Mouse (Mus musculus): ENCODE measurements at regions not wholly inside any gene's neighbourhood (a gene's known extent, or its start where the extent isn't known, plus 50 kb on each side); places are given as distances from the start of the nearest gene placed in this dataset.

DNA sequence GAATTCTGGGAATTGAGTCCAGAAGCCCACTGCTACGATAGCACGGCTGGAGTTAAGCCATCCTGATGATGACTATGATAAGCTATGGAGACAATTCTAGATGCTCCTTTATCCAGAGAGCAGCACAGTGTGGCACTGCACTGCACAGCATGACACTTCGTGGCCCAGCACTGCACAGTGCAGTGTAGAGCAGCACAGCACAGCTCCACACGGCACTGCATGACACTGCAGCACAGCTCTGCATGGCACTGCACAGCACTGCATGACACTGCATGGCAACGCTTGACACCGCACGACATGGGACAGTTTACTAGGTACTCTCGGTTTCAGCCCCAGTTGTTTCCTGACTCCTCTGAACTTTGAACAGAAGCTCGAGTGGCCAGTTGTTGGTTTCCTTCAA is 523.1 kb downstream of the Etnk1 start:
- no peak for ATAC-seq (replicated peaks)

DNA sequence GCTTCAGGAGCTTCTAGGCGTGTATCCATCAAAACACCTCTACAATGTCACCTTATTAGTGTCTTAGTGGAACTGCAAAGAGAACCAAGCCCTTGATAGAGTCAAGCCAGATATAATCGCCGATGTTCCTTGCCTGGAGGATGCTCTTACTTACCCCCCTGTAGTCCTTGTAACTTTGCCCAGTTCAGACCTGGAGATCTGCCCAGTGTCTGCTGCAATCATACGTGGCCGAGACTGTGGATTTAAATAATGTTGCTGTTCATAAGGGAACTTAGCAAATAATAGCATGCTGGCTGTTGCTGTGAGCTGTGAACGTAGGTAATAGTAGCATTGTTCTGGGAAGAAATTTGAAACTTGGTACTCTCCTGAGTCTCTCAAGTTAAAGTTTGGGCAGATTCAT is 523.8 kb downstream of the Etnk1 start:
- H3K9me3 ChIP-seq: no peaks in the 10 kb centered on the region
- H3K27me3 ChIP-seq (replicated peaks): no peaks in the 10 kb centered on the region
- H3K4me1 ChIP-seq: no peaks in the 10 kb centered on the region
- 77% methylated on average over 6 of the region's 6 CpGs for WGBS
- H3K4me2 ChIP-seq: no peak overlapping the region
- ATAC-seq (replicated peaks): no peak
- no peak overlapping the region for H3K27ac ChIP-seq
- no peak overlapping the region for H3K4me3 ChIP-seq
- H3K9ac ChIP-seq: no peak overlapping the region
- no peaks in the 10 kb centered on the region for H3K36me3 ChIP-seq (replicated peaks)

More for the DNA sequence above, 523.1 kb downstream of the Etnk1 start:
- H3K9me3 ChIP-seq: no peaks in the 10 kb centered on the region
- no peak overlapping the region for H3K27ac ChIP-seq
- WGBS: 91% methylated on average over 9 of the region's 9 CpGs
- H3K4me2 ChIP-seq: no peak overlapping the region
- H3K27me3 ChIP-seq (replicated peaks): no peaks in the 10 kb centered on the region
- no peaks in the 10 kb centered on the region for H3K36me3 ChIP-seq (replicated peaks)
- H3K9ac ChIP-seq: no peak overlapping the region
- no peak overlapping the region for H3K4me3 ChIP-seq
- H3K4me1 ChIP-seq: no peaks in the 10 kb centered on the region

DNA sequence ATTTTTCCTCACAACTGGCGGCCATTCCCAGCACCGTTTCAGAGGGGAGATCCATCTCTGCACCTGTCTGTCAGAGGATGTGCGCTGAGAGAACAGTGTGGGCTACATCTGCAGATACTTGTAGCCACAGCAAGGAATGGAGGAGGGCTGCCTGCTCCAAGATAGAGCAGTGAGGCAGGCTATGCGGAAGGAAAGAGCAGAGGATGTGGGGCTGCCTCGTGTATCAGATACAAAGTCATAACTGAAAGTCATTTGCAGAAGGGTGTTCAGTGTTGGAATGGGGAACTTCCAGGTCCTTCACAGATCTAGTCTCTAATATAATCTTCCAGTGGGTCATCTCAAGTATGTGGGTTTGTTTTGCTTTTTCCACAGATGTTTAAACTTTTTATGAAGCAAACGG is 531.0 kb downstream of the Etnk1 start:
- Histone ChIP-seq H3K27me3 (replicated peaks) (no peaks in the 10 kb centered on the region), H3K4me3 (no peak overlapping the region), H3K27ac (no peak overlapping the region), H3K9ac (no peak overlapping the region), H3K4me1 (no peaks in the 10 kb centered on the region), H3K9me3 (no peaks in the 10 kb centered on the region), H3K36me3 (replicated peaks) (no peaks in the 10 kb centered on the region), H3K4me2 (no peak overlapping the region)
- no peak for ATAC-seq (replicated peaks)
- WGBS: 73% methylated on average over 6 of the region's 6 CpGs

DNA sequence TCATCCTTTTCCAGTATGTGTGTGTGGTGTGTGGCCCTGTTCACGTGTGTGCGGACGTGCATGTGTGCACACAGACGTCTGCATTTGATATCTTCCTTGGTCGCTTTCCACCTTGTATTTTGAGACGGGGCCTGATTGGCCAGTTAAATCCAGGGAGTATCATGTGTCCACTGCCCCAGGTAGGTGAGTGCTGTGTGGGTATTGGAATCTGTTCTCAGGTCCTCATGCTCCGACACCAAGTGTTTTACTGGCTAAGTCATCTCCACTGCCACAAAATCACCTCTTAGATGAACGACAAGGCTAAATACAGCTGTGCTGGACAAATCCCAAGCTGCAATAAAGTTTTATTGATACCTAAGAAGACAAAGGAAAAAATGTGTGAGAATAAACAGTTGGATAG is 537.0 kb downstream of the Etnk1 start:
- no peaks in the 10 kb centered on the region for H3K4me1 ChIP-seq
- no peak overlapping the region for H3K27ac ChIP-seq
- H3K36me3 ChIP-seq (replicated peaks): no peaks in the 10 kb centered on the region
- H3K4me3 ChIP-seq: no peak overlapping the region
- H3K9me3 ChIP-seq: no peaks in the 10 kb centered on the region
- H3K27me3 ChIP-seq (replicated peaks): no peaks in the 10 kb centered on the region
- ATAC-seq (replicated peaks): no peak
- H3K4me2 ChIP-seq: no peak overlapping the region
- 91% methylated on average over 8 of the region's 8 CpGs for WGBS
- no peak overlapping the region for H3K9ac ChIP-seq

DNA sequence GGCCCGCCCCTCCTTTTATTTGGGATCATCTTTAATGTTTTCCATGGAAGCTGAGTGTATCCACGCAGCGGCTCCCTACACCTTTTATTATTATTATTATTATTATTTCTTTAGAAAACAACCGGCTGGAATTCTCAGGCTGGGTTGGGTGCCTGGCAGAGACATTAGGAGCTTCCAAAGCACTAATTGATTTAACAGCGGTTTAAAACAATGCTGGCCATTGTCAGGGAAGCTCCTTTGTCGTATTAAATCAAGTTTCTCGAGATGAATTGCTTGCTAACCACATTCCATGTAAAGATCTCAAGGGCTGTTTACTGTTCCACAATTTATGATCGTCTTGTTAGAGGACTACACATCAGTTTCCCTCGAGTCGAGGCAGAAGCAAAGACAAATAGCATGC is 539.4 kb downstream of the Etnk1 start:
- ATAC-seq (replicated peaks): no peak
- no peaks in the 10 kb centered on the region for H3K27me3 ChIP-seq (replicated peaks)

DNA sequence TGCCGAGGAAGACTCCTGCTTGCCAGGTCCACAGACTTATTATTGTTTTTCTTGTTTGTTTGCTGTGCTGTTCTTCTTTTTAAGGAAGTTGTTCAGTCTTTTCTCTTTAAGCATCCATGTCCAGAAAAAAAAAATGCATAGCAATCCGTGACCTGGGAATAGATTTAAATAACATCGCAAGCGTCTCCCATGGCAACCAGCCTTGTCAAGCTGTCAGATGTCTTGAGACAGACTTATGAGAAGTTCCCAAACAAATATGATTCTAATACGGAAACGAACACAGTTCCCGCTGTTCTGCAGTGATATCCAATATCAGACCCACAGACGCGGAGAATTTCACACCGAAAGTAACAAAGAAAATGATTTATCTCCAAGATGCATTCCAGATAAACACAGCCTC is 547.4 kb downstream of the Etnk1 start:
- 38% methylated on average over 10 of the region's 10 CpGs for WGBS
- Histone ChIP-seq H3K36me3 (replicated peaks) (no peaks in the 10 kb centered on the region), H3K9ac (no peak overlapping the region), H3K4me3 (no peak overlapping the region), H3K4me1 (peaks cover 11% of the 10 kb centered on the region), H3K9me3 (no peaks in the 10 kb centered on the region), H3K4me2 (no peak overlapping the region), H3K27ac (no peak overlapping the region), H3K27me3 (replicated peaks) (no peaks in the 10 kb centered on the region)
- no peak for ATAC-seq (replicated peaks)

More for the DNA sequence above, 539.4 kb downstream of the Etnk1 start:
- no peak overlapping the region for H3K27ac ChIP-seq
- no peak overlapping the region for H3K9ac ChIP-seq
- H3K4me1 ChIP-seq: no peaks in the 10 kb centered on the region
- 64% methylated on average over 10 of the region's 10 CpGs for WGBS
- H3K4me3 ChIP-seq: no peak overlapping the region
- H3K4me2 ChIP-seq: no peak overlapping the region
- no peaks in the 10 kb centered on the region for H3K36me3 ChIP-seq (replicated peaks)
- H3K9me3 ChIP-seq: no peaks in the 10 kb centered on the region

DNA sequence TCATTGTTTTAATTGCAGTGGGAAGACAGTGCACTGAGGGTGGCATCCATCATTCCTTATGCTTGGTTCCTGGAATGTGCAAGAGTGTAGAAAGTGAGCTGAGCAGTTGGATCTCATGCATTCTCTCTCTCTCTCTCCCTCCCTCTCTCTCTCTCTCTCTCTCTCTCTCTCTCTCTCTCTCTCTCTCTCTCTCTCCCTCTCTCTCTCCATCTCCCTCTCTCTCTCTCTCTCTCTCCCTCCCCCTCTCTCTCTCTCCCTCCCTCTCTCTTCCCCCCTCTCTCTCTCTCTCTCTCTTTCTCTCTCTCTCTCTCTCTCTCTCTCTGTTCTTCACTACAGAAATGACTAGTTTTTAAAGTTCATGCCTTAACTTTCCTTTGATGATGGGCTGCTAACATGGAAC is 583.1 kb downstream of the Etnk1 start:
- Histone ChIP-seq H3K36me3 (replicated peaks) (no peaks in the 10 kb centered on the region), H3K27ac (no peak overlapping the region), H3K4me2 (no peak overlapping the region), H3K27me3 (replicated peaks) (no peaks in the 10 kb centered on the region), H3K9me3 (no peaks in the 10 kb centered on the region), H3K4me3 (no peak overlapping the region), H3K9ac (no peak overlapping the region), H3K4me1 (no peaks in the 10 kb centered on the region)
- no peak for ATAC-seq (replicated peaks)

DNA sequence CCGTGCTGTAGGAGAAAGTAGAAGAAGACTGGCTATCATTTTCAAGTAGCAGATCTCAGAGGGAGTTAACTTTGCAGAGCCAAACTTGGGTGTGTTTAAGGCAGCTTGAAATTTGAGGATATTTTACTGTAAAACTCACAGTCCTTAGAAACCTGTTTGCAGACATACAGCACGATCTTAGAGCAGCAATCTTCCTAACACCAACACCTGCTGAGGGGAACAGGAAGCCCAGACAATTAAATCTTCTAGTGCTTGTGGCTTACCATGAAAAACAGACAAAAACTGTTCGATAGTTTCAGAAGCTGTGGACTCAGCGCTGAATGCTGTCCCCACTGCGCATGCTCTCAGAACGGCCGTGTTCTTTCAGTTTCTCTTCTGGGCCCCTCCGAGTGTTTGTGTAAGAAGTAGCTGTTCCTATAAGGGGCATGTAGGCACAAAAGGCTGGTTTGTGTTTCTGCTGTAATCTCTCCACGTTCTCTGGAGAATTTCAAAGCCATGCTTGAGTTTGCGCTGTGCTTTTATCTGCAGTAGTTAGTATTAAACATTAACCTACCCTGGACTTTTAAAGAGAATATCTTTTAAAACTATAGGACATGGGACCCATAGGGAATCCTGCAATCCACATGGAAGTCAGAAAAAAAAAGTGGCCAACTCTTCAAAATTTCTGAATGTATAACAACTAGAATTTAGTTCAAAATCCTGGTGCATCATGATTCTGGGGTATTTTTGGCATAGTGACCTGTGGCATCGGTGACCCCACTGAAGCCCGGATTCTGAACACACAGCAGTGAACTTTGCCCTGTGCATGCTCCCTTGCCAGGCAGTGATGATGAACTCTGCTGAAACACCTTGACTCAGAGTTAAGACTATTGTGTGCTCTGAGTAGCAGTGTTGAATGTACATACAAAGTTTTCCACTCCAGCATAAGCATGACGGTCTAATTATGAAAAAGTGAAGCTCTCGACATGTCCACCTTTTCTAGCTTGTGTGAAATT is 584.4 kb downstream of the Etnk1 start:
- WGBS: 74% methylated on average over 14 of the region's 14 CpGs
- Histone ChIP-seq H3K27me3 (replicated peaks) (no peaks in the 10 kb centered on the region), H3K9me3 (no peaks in the 10 kb centered on the region)

DNA sequence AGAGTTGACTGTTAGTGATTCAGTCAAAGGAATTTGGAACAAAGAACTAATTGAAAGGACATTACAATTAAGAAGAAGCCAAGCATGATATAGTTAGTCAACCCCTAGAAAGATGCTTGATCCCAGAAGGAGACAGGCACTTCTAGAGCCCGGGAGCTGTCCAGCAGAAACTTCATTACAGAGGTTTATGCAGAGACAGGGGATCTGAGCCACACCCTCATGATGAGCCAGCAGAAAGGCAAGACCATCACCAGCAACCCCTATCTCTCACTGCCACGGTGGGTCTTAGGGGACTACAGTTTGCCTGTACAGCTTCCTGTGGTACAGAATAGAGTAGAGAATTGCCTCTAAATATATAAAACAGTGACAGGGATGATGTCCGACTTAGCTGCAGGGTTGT is 590.4 kb downstream of the Etnk1 start:
- WGBS: 82% methylated on average over 3 of the region's 3 CpGs

More for the DNA sequence above, 584.4 kb downstream of the Etnk1 start:
- ATAC-seq (replicated peaks): no peak
- Histone ChIP-seq H3K4me3 (no peak overlapping the region), H3K27ac (no peak overlapping the region), H3K4me1 (no peaks in the 10 kb centered on the region), H3K4me2 (no peak overlapping the region), H3K9ac (no peak overlapping the region), H3K36me3 (replicated peaks) (no peaks in the 10 kb centered on the region)

DNA sequence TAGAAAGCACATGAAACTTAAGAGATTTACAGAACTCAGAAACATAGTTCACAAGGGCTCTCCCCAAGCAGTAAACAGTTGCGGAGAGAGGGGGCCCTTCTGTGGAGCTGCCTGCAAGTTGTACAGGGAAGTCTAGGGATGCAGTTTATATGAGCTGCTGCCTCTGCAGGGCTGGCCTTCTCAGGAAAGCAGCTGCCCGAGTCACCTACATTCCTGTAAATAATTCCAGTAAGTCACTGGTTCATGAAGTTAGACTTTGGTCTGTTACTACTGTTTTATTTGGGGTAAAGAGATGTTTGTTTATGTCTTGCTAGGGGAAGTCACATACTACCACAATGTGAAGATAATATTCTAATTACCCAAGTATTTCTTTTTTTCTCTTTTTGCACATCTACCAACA is 601.1 kb downstream of the Etnk1 start:
- Histone ChIP-seq H3K27ac (no peak overlapping the region), H3K9ac (no peak overlapping the region), H3K4me3 (no peak overlapping the region), H3K4me2 (no peak overlapping the region), H3K27me3 (replicated peaks) (no peaks in the 10 kb centered on the region), H3K4me1 (no peaks in the 10 kb centered on the region), H3K36me3 (replicated peaks) (no peaks in the 10 kb centered on the region), H3K9me3 (no peaks in the 10 kb centered on the region; the same call in 1 of the 2 replicates)
- WGBS: 87% methylated on average over 2 of the region's 2 CpGs
- ATAC-seq (replicated peaks): no peak

More for the DNA sequence above, 590.4 kb downstream of the Etnk1 start:
- Histone ChIP-seq H3K9ac (no peak overlapping the region), H3K4me2 (no peak overlapping the region), H3K9me3 (no peaks in the 10 kb centered on the region), H3K27ac (no peak overlapping the region), H3K4me1 (no peaks in the 10 kb centered on the region), H3K36me3 (replicated peaks) (no peaks in the 10 kb centered on the region), H3K27me3 (replicated peaks) (no peaks in the 10 kb centered on the region), H3K4me3 (no peak overlapping the region)
- ATAC-seq (replicated peaks): no peak

All from midbrain, embryonic 15.5 days (tissue).